ENCODE assay signal across 10 mouse cellular contexts in genomic region chr14:54786489-54786888, GRCm38 (mm10). TPM values are rescaled to one million over a fixed set of nuclear protein-coding genes. Genes with fewer than 3 reads are reported as not detected.
DNase-seq lines count a peak whose midpoint lies in the region; ATAC-seq lines count a peak whose summit lies in the region.
"Had no signal": no experiment of that assay in that cellular context is flagged by ENCODE, and none has a peak within 500 bp of the region (broad histone marks: within the 10 kb centered on the region; RNA-seq: fewer than 3 reads in every experiment).

No protein-coding gene starts in this region.

- intact Hi-C loops in gastrocnemius, postnatal 14 days (cut with DNase I; ENCODE audit: low total_unique reads) = loop anchor here (2.0 kb wide), 1 partner anchor 72 kb away; no protein-coding TSS in a partner anchor

- no peak overlapping the region for H3K27ac ChIP-seq in embryonic facial prominence, embryonic 13.5 days
- H3K27ac ChIP-seq: midbrain, embryonic 12.5 days had no signal

- H3K4me2 ChIP-seq in embryonic facial prominence, embryonic 13.5 days = peak overlapping the region; percentile 20; the same call in 1 of the 2 replicates
- H3K4me2 ChIP-seq: midbrain, embryonic 12.5 days had no signal

- no peaks in the 10 kb centered on the region for H3K36me3 ChIP-seq in embryonic facial prominence, embryonic 13.5 days
- H3K36me3 ChIP-seq: midbrain, embryonic 12.5 days had no signal

- H3K27me3 ChIP-seq in embryonic facial prominence, embryonic 13.5 days = peaks cover 16% of the 10 kb centered on the region

- H3K9ac ChIP-seq in embryonic facial prominence, embryonic 13.5 days = no peak overlapping the region
- H3K9ac ChIP-seq: midbrain, embryonic 12.5 days had no signal

- H3K9me3 ChIP-seq in embryonic facial prominence, embryonic 13.5 days = no peaks in the 10 kb centered on the region
- H3K9me3 ChIP-seq: midbrain, embryonic 12.5 days had no signal

- ATAC-seq in embryonic facial prominence, embryonic 13.5 days (ENCODE audit: insufficient number of reproducible peaks, insufficient read depth, low FRiP score, low TSS enrichment, low read depth) = no peak
- no peak for ATAC-seq in monocyte, adult 5-6 weeks (replicated peaks; ENCODE audit: insufficient number of reproducible peaks, low FRiP score, low TSS enrichment, poor library complexity, severe bottlenecking)

- 40% methylated on average over 10 of the region's 10 CpGs for WGBS in embryonic facial prominence, embryonic 13.5 days

- peaks cover 11% of the 10 kb centered on the region; the same call in 1 of the 2 replicates for H3K4me1 ChIP-seq in embryonic facial prominence, embryonic 13.5 days

- DNase-seq in gastrocnemius, postnatal 14 days = peak; percentile 18
- DNase-seq in gastrocnemius, adult 8-10 months (ENCODE audit: low spot score in 2 of 2) = no peak
- peak; percentile 60 for DNase-seq in MN1 (ENCODE audit: low spot score)
- peak; percentile 77 for DNase-seq in kidney, postnatal 14 days
- DNase-seq in frontal cortex, postnatal 10 days (ENCODE audit: low spot score in 2 of 2) = no peak
- no peak for DNase-seq in T-cell, adult 2 months (ENCODE audit: low spot score)

- no peak overlapping the region for H3K4me3 ChIP-seq in embryonic facial prominence, embryonic 13.5 days
- H3K4me3 ChIP-seq: midbrain, embryonic 12.5 days had no signal

RNA-seq across cellular contexts. Expression of gene Slc7a8, which starts 4.7 kb away (rescaled TPM):
- total RNA-seq in gastrocnemius, postnatal 14 days (2021) = 10 to 100 TPM in 1 of 2 experiments, 1 to 10 TPM in 1; 7.5 to 18.5 TPM
- total RNA-seq in gastrocnemius, adult 8-10 months (2022) = 10 to 100 TPM; 11.3 to 17.4 (median 12.2) TPM
- 2.3 and 2.9 TPM in 2 replicates for polyA plus RNA-seq in embryonic facial prominence, embryonic 13.5 days (2015; fragmentation: Nextera tagmentation; extraction: Ambion mirVana)
- total RNA-seq in monocyte, adult 5-6 weeks (2017) = 2.8 to 7.0 TPM (median 4.5 TPM) in 3 replicates

RNA-seq across cellular contexts. Expression of gene Rnf212b, which starts 27.5 kb away (rescaled TPM):
- total RNA-seq in gastrocnemius, postnatal 14 days (2021) = under 1 TPM in 1 of 2 experiments, not detected in 1; 0.29 TPM
- 1 to 10 TPM; 2.2 to 3.2 (median 2.5) TPM for total RNA-seq in gastrocnemius, adult 8-10 months (2022)
- not detected in 2 replicates for polyA plus RNA-seq in embryonic facial prominence, embryonic 13.5 days (2015; fragmentation: Nextera tagmentation; extraction: Ambion mirVana)
- not detected in 3 replicates for total RNA-seq in monocyte, adult 5-6 weeks (2017)
- total RNA-seq: layer of hippocampus, postnatal 36 days had no signal
- polyA plus RNA-seq: midbrain, embryonic 12.5 days had no signal

Comparison
In these comparisons a context has a peak if more than half of its experiments do, and no peak if none do; other contexts are left out.
1. DNase-seq: peak in gastrocnemius, postnatal 14 days (single experiment), MN1 (single experiment) and kidney, postnatal 14 days (single experiment); none in gastrocnemius, adult 8-10 months (0 of 2), frontal cortex, postnatal 10 days (0 of 2) and T-cell, adult 2 months (single experiment).